Mouse (Mus musculus): Measurements from ENCODE around the gene Gm5269. TPM values are rescaled to one million over a fixed set of nuclear protein-coding genes. Genes with fewer than 3 reads are reported as not detected.

Gm5269 gene
- polyA plus RNA-seq, 1 experiment from 2014 or later = not detected

GRCm38 (mm10) chr1:45875640-45876039, 14.4 kb downstream of the Gm5269 start:
- TF ChIP-seq CTCF (IDR thresholded peaks at IDR 0.05; ENCODE audit: low read depth) = no peak
- no peak for DNase-seq (ENCODE audit: low spot score)
- Histone ChIP-seq H3K4me2 (ENCODE audit: low read length) (no peak overlapping the region), H3K36me3 (ENCODE audit: insufficient read depth, low read length) (no peaks in the 10 kb centered on the region), H3K27ac (no peak overlapping the region), H3K4me3 (replicated peaks; ENCODE audit: low read depth, low read length) (no peak overlapping the region), H3K9ac (ENCODE audit: low read depth, low read length) (no peak overlapping the region), H3K27me3 (ENCODE audit: insufficient read depth, low read length) (no peaks in the 10 kb centered on the region), H3K4me1 (replicated peaks; ENCODE audit: insufficient read depth, low read length) (no peaks in the 10 kb centered on the region), H3K9me3 (replicated peaks; ENCODE audit: low read length) (no peaks in the 10 kb centered on the region)
- 48% methylated on average over 2 of the region's 2 CpGs for WGBS
- ATAC-seq (replicated peaks; ENCODE audit: low FRiP score, low read depth) = no peak

- DNase-seq (ENCODE audit: low spot score) (no peak), ATAC-seq (replicated peaks; ENCODE audit: low FRiP score, low read depth) (no peak)
- no peaks in the 10 kb centered on the region for H3K27me3 ChIP-seq (ENCODE audit: insufficient read depth, low read length)
- 74% methylated on average over 2 of the region's 2 CpGs for WGBS
- H3K9ac ChIP-seq (ENCODE audit: low read depth, low read length) = no peak overlapping the region
- no peaks in the 10 kb centered on the region for H3K9me3 ChIP-seq (replicated peaks; ENCODE audit: low read length)
- no peak overlapping the region for H3K27ac ChIP-seq
- H3K4me1 ChIP-seq (replicated peaks; ENCODE audit: insufficient read depth, low read length) = 0 out of 2 replicates have a peak, but pooled peaks cover 3% of the 10 kb centered on the region
- no peak overlapping the region for H3K4me2 ChIP-seq (ENCODE audit: low read length)
- H3K36me3 ChIP-seq (ENCODE audit: insufficient read depth, low read length) = no peaks in the 10 kb centered on the region
- TF ChIP-seq CTCF (IDR thresholded peaks at IDR 0.05; ENCODE audit: low read depth) = no peak
- H3K4me3 ChIP-seq (replicated peaks; ENCODE audit: low read depth, low read length) = no peak overlapping the region
Observed at GRCm38 (mm10) chr1:45873250-45873649, 16.8 kb downstream of the Gm5269 start.

GRCm38 (mm10) chr1:45868479-45869137, 21.5 kb downstream of the Gm5269 start:
- Histone ChIP-seq H3K4me2 (ENCODE audit: low read length) (no peak overlapping the region), H3K4me1 (replicated peaks; ENCODE audit: insufficient read depth, low read length) (peaks cover 7% of the 10 kb centered on the region), H3K36me3 (ENCODE audit: insufficient read depth, low read length) (no peaks in the 10 kb centered on the region), H3K4me3 (replicated peaks; ENCODE audit: low read depth, low read length) (no peak overlapping the region), H3K9ac (ENCODE audit: low read depth, low read length) (no peak overlapping the region), H3K27me3 (ENCODE audit: insufficient read depth, low read length) (no peaks in the 10 kb centered on the region), H3K9me3 (replicated peaks; ENCODE audit: low read length) (no peaks in the 10 kb centered on the region), H3K27ac (peak overlapping the region; percentile 62)
- no peak for TF ChIP-seq CTCF (IDR thresholded peaks at IDR 0.05; ENCODE audit: low read depth)
- WGBS = 55% methylated on average over 3 of the region's 3 CpGs
- DNase-seq (ENCODE audit: low spot score) (peak; percentile 59), ATAC-seq (replicated peaks; ENCODE audit: low FRiP score, low read depth) (no peak)

GRCm38 (mm10) chr1:45868050-45868449, 22.0 kb downstream of the Gm5269 start:
- ATAC-seq (replicated peaks; ENCODE audit: low FRiP score, low read depth) (peak; percentile 26; the same call in 1 of the 2 replicates), DNase-seq (ENCODE audit: low spot score) (peak; percentile 92)
- Histone ChIP-seq H3K9ac (ENCODE audit: low read depth, low read length) (no peak overlapping the region), H3K9me3 (replicated peaks; ENCODE audit: low read length) (no peaks in the 10 kb centered on the region), H3K4me3 (replicated peaks; ENCODE audit: low read depth, low read length) (no peak overlapping the region), H3K27ac (peak overlapping the region; percentile 62), H3K4me2 (ENCODE audit: low read length) (no peak overlapping the region), H3K27me3 (ENCODE audit: insufficient read depth, low read length) (no peaks in the 10 kb centered on the region), H3K36me3 (ENCODE audit: insufficient read depth, low read length) (no peaks in the 10 kb centered on the region), H3K4me1 (replicated peaks; ENCODE audit: insufficient read depth, low read length) (peaks cover 7% of the 10 kb centered on the region)
- 35% methylated on average over 1 of the region's 1 CpGs for WGBS
- no peak for TF ChIP-seq CTCF (IDR thresholded peaks at IDR 0.05; ENCODE audit: low read depth)

- Histone ChIP-seq H3K4me2 (ENCODE audit: low read length) (no peak overlapping the region; the same call in 1 of the 2 replicates), H3K9ac (ENCODE audit: low read depth, low read length) (no peak overlapping the region), H3K4me1 (replicated peaks; ENCODE audit: insufficient read depth, low read length) (peaks cover 7% of the 10 kb centered on the region), H3K4me3 (replicated peaks; ENCODE audit: low read depth, low read length) (no peak overlapping the region), H3K9me3 (replicated peaks; ENCODE audit: low read length) (no peaks in the 10 kb centered on the region), H3K27me3 (ENCODE audit: insufficient read depth, low read length) (no peaks in the 10 kb centered on the region), H3K27ac (peak overlapping the region; percentile 74), H3K36me3 (ENCODE audit: insufficient read depth, low read length) (no peaks in the 10 kb centered on the region)
- ATAC-seq (replicated peaks; ENCODE audit: low FRiP score, low read depth) (peak; percentile 48), DNase-seq (ENCODE audit: low spot score) (peak; percentile 85)
- 27% methylated on average over 3 of the region's 3 CpGs for WGBS
- TF ChIP-seq CTCF (IDR thresholded peaks at IDR 0.05; ENCODE audit: low read depth) = no peak
Observed at GRCm38 (mm10) chr1:45866288-45867018, 23.6 kb downstream of the Gm5269 start.

GRCm38 (mm10) chr1:45865727-45866126, 24.3 kb downstream of the Gm5269 start:
- no peak for TF ChIP-seq CTCF (IDR thresholded peaks at IDR 0.05; ENCODE audit: low read depth)
- no peak overlapping the region; the same call in 1 of the 2 replicates for H3K4me2 ChIP-seq (ENCODE audit: low read length)
- no peaks in the 10 kb centered on the region for H3K27me3 ChIP-seq (ENCODE audit: insufficient read depth, low read length)
- 33% methylated on average over 5 of the region's 5 CpGs for WGBS
- H3K36me3 ChIP-seq (ENCODE audit: insufficient read depth, low read length) = no peaks in the 10 kb centered on the region
- H3K9me3 ChIP-seq (replicated peaks; ENCODE audit: low read length) = no peaks in the 10 kb centered on the region
- ATAC-seq (replicated peaks; ENCODE audit: low FRiP score, low read depth) = no peak
- peak overlapping the region; percentile 74 for H3K27ac ChIP-seq
- peaks cover 7% of the 10 kb centered on the region for H3K4me1 ChIP-seq (replicated peaks; ENCODE audit: insufficient read depth, low read length)
- DNase-seq (ENCODE audit: low spot score) = no peak
- no peak overlapping the region for H3K9ac ChIP-seq (ENCODE audit: low read depth, low read length)
- H3K4me3 ChIP-seq (replicated peaks; ENCODE audit: low read depth, low read length) = no peak overlapping the region

Measured in kidney, postnatal 0 days (tissue).